Mouse (Mus musculus): ENCODE results near the gene Top2a. TPM values are rescaled to one million over a fixed set of nuclear protein-coding genes. Genes with fewer than 3 reads are reported as not detected.
"Not testable (repeated sequence)": the region's sequence is repeated elsewhere in the genome, so short reads cannot be mapped to it uniquely, and the experiment has no call there.

The Top2a gene
- polyA plus RNA-seq, 1 experiment from 2014 or later, result 476 TPM

GRCm38 (mm10) chr11:99010706-99011105 lies 13.3 kb downstream of the Top2a start:
- DNase-seq (ENCODE audit: low spot score) (no peak), ATAC-seq (replicated peaks; ENCODE audit: low FRiP score) (no peak)
- H3K27me3 ChIP-seq (ENCODE audit: control insufficient read depth, insufficient read depth, low read length), result no peaks in the 10 kb centered on the region
- H3K27ac ChIP-seq (ENCODE audit: low read depth, low read length), result no peak overlapping the region
- no peak overlapping the region for H3K4me2 ChIP-seq (ENCODE audit: low read depth, low read length, severe bottlenecking)
- H3K9me3 ChIP-seq (ENCODE audit: control insufficient read depth, low read length), result no peaks in the 10 kb centered on the region
- no peaks in the 10 kb centered on the region for H3K4me1 ChIP-seq (replicated peaks; ENCODE audit: control insufficient read depth, insufficient read depth, low read length)
- H3K9ac ChIP-seq (ENCODE audit: low read length), result no peak overlapping the region
- WGBS, result 94% methylated on average over 5 of the region's 5 CpGs
- peaks cover 40% of the 10 kb centered on the region for H3K36me3 ChIP-seq (ENCODE audit: control insufficient read depth, insufficient read depth, low read length)
- no peak overlapping the region for H3K4me3 ChIP-seq (ENCODE audit: low read depth, low read length)

DNA sequence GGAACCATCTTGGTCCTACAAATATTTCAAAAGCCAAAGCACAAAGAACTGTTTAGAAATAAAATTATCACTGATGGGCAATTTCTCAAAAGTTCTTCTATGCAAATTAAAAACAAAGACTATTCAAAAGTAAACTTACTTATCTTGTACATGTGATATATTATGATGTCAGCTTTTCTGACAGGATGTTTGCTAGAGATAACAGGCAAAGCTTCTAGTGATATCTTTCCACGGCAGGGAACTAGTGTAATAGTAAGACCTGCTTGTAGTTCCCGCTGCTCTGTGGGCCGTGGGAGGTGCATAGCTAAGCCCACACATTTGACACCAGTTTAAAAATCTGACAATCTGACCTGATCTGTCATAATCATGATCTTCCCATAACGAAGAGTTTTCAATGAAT lies 13.9 kb downstream of the Top2a start:
- DNase-seq (ENCODE audit: low spot score), result no peak
- Histone ChIP-seq H3K4me2 (ENCODE audit: low read depth, low read length, severe bottlenecking) (no peak overlapping the region), H3K27me3 (ENCODE audit: control insufficient read depth, insufficient read depth, low read length) (no peaks in the 10 kb centered on the region), H3K36me3 (ENCODE audit: control insufficient read depth, insufficient read depth, low read length) (peaks cover 40% of the 10 kb centered on the region), H3K9me3 (ENCODE audit: control insufficient read depth, low read length) (no peaks in the 10 kb centered on the region), H3K4me1 (replicated peaks; ENCODE audit: control insufficient read depth, insufficient read depth, low read length) (no peaks in the 10 kb centered on the region), H3K9ac (ENCODE audit: low read length) (no peak overlapping the region), H3K27ac (ENCODE audit: low read depth, low read length) (no peak overlapping the region), H3K4me3 (ENCODE audit: low read depth, low read length) (no peak overlapping the region)
- ATAC-seq (replicated peaks; ENCODE audit: low FRiP score), result no peak
- 94% methylated on average over 4 of the region's 4 CpGs for WGBS

DNA sequence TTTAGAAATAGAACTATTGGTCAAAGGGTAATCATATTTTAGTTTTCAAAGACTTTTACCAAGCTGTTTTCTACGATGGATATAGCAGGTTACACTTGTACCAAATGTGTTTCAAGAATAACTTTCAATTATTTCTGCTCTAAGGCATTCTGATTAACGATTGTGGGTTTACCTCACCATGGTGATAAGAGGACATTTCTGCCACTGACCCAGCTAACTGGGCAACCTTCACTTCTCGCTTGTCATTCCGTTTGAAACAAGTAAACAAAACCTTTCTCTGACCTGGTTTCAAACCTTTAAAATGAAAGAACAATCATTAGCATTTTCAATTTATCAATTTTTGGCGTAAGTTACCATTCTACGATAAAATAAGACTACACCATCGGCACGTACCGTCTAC lies 17.2 kb downstream of the Top2a start:
- H3K4me3 ChIP-seq (ENCODE audit: low read depth, low read length), result no peak overlapping the region
- WGBS, result 95% methylated on average over 9 of the region's 9 CpGs
- H3K9me3 ChIP-seq (ENCODE audit: control insufficient read depth, low read length), result no peaks in the 10 kb centered on the region
- H3K36me3 ChIP-seq (ENCODE audit: control insufficient read depth, insufficient read depth, low read length), result peaks cover 44% of the 10 kb centered on the region
- H3K4me1 ChIP-seq (replicated peaks; ENCODE audit: control insufficient read depth, insufficient read depth, low read length), result no peaks in the 10 kb centered on the region
- no peaks in the 10 kb centered on the region for H3K27me3 ChIP-seq (ENCODE audit: control insufficient read depth, insufficient read depth, low read length)
- H3K9ac ChIP-seq (ENCODE audit: low read length), result no peak overlapping the region
- DNase-seq (ENCODE audit: low spot score) (no peak), ATAC-seq (replicated peaks; ENCODE audit: low FRiP score) (no peak)
- no peak overlapping the region for H3K27ac ChIP-seq (ENCODE audit: low read depth, low read length)
- no peak overlapping the region for H3K4me2 ChIP-seq (ENCODE audit: low read depth, low read length, severe bottlenecking)

GRCm38 (mm10) chr11:98999243-98999642 lies 24.7 kb downstream of the Top2a start:
- Histone ChIP-seq H3K4me1 (replicated peaks; ENCODE audit: control insufficient read depth, insufficient read depth, low read length) (no peaks in the 10 kb centered on the region), H3K27ac (ENCODE audit: low read depth, low read length) (no peak overlapping the region), H3K9me3 (ENCODE audit: control insufficient read depth, low read length) (no peaks in the 10 kb centered on the region), H3K4me2 (ENCODE audit: low read depth, low read length, severe bottlenecking) (no peak overlapping the region), H3K9ac (ENCODE audit: low read length) (no peak overlapping the region), H3K4me3 (ENCODE audit: low read depth, low read length) (no peak overlapping the region), H3K36me3 (ENCODE audit: control insufficient read depth, insufficient read depth, low read length) (peaks cover 60% of the 10 kb centered on the region), H3K27me3 (ENCODE audit: control insufficient read depth, insufficient read depth, low read length) (no peaks in the 10 kb centered on the region)
- WGBS, result 94% methylated on average over 11 of the region's 11 CpGs
- DNase-seq (ENCODE audit: low spot score), result no peak
- ATAC-seq (replicated peaks; ENCODE audit: low FRiP score), result no peak

- Histone ChIP-seq H3K4me1 (replicated peaks; ENCODE audit: control insufficient read depth, insufficient read depth, low read length) (no peaks in the 10 kb centered on the region), H3K4me2 (ENCODE audit: low read depth, low read length, severe bottlenecking) (no peak overlapping the region), H3K9me3 (ENCODE audit: control insufficient read depth, low read length) (no peaks in the 10 kb centered on the region), H3K27ac (ENCODE audit: low read depth, low read length) (no peak overlapping the region), H3K36me3 (ENCODE audit: control insufficient read depth, insufficient read depth, low read length) (peaks cover 60% of the 10 kb centered on the region), H3K9ac (ENCODE audit: low read length) (no peak overlapping the region), H3K27me3 (ENCODE audit: control insufficient read depth, insufficient read depth, low read length) (no peaks in the 10 kb centered on the region), H3K4me3 (ENCODE audit: low read depth, low read length) (no peak overlapping the region)
- DNase-seq (ENCODE audit: low spot score) (no peak), ATAC-seq (replicated peaks; ENCODE audit: low FRiP score) (no peak)
These were observed 25.2 kb downstream of the Top2a start for GRCm38 (mm10) chr11:98998776-98999175.

DNA sequence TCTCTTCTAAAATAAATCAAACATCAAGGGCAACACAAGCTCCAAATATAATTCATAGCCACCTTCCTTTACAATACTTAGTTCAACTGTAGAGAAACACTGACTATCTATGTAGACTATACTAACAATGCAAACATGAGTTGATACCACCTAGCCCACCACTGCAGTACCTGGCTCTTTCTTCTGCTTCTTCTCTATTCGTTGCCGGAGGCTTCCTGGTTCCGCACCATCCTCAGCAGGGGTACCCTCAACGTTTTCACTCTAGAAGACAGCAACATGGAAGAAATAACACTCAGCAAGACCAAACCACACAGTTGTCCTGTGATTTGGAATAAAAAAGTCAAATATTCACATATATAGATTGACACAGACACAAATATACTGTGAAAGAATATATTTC lies 26.3 kb downstream of the Top2a start:
- H3K36me3 ChIP-seq (ENCODE audit: control insufficient read depth, insufficient read depth, low read length), result peaks cover 65% of the 10 kb centered on the region
- H3K27me3 ChIP-seq (ENCODE audit: control insufficient read depth, insufficient read depth, low read length), result no peaks in the 10 kb centered on the region
- DNase-seq (ENCODE audit: low spot score), result no peak
- no peaks in the 10 kb centered on the region for H3K9me3 ChIP-seq (ENCODE audit: control insufficient read depth, low read length)
- 96% methylated on average over 4 of the region's 4 CpGs for WGBS
- no peak overlapping the region for H3K4me2 ChIP-seq (ENCODE audit: low read depth, low read length, severe bottlenecking)
- H3K4me1 ChIP-seq (replicated peaks; ENCODE audit: control insufficient read depth, insufficient read depth, low read length), result no peaks in the 10 kb centered on the region
- no peak overlapping the region for H3K9ac ChIP-seq (ENCODE audit: low read length)
- no peak for ATAC-seq (replicated peaks; ENCODE audit: low FRiP score)
- no peak overlapping the region for H3K4me3 ChIP-seq (ENCODE audit: low read depth, low read length)
- no peak overlapping the region for H3K27ac ChIP-seq (ENCODE audit: low read depth, low read length)

GRCm38 (mm10) chr11:98995987-98996386 lies 28.0 kb downstream of the Top2a start:
- no peak overlapping the region for H3K27ac ChIP-seq (ENCODE audit: low read depth, low read length)
- H3K36me3 ChIP-seq (ENCODE audit: control insufficient read depth, insufficient read depth, low read length), result peaks cover 59% of the 10 kb centered on the region
- no peaks in the 10 kb centered on the region for H3K9me3 ChIP-seq (ENCODE audit: control insufficient read depth, low read length)
- no peak overlapping the region for H3K4me3 ChIP-seq (ENCODE audit: low read depth, low read length)
- no peak for DNase-seq (ENCODE audit: low spot score)
- no peak overlapping the region for H3K4me2 ChIP-seq (ENCODE audit: low read depth, low read length, severe bottlenecking)
- 96% methylated on average over 7 of the region's 7 CpGs for WGBS
- no peak for ATAC-seq (replicated peaks; ENCODE audit: low FRiP score)
- no peaks in the 10 kb centered on the region for H3K4me1 ChIP-seq (replicated peaks; ENCODE audit: control insufficient read depth, insufficient read depth, low read length)
- H3K9ac ChIP-seq (ENCODE audit: low read length), result no peak overlapping the region
- no peaks in the 10 kb centered on the region for H3K27me3 ChIP-seq (ENCODE audit: control insufficient read depth, insufficient read depth, low read length)

GRCm38 (mm10) chr11:98990866-98991265 lies 33.1 kb downstream of the Top2a start:
- no peaks in the 10 kb centered on the region for H3K9me3 ChIP-seq (ENCODE audit: control insufficient read depth, low read length)
- DNase-seq (ENCODE audit: low spot score) (no peak), ATAC-seq (replicated peaks; ENCODE audit: low FRiP score) (no peak)
- peaks cover 32% of the 10 kb centered on the region for H3K36me3 ChIP-seq (ENCODE audit: control insufficient read depth, insufficient read depth, low read length)
- no peak overlapping the region for H3K9ac ChIP-seq (ENCODE audit: low read length)
- H3K4me2 ChIP-seq (ENCODE audit: low read depth, low read length, severe bottlenecking), result no peak overlapping the region
- no peaks in the 10 kb centered on the region for H3K4me1 ChIP-seq (replicated peaks; ENCODE audit: control insufficient read depth, insufficient read depth, low read length)
- H3K27ac ChIP-seq (ENCODE audit: low read depth, low read length), result no peak overlapping the region
- H3K4me3 ChIP-seq (ENCODE audit: low read depth, low read length), result no peak overlapping the region
- 86% methylated on average over 6 of the region's 6 CpGs for WGBS
- no peaks in the 10 kb centered on the region for H3K27me3 ChIP-seq (ENCODE audit: control insufficient read depth, insufficient read depth, low read length)

- H3K4me3 ChIP-seq (ENCODE audit: low read depth, low read length); H3K9me3 ChIP-seq (ENCODE audit: control insufficient read depth, low read length); DNase-seq (ENCODE audit: low spot score); H3K9ac ChIP-seq (ENCODE audit: low read length); H3K4me1 ChIP-seq (replicated peaks; ENCODE audit: control insufficient read depth, insufficient read depth, low read length); H3K27me3 ChIP-seq (ENCODE audit: control insufficient read depth, insufficient read depth, low read length); ATAC-seq (replicated peaks; ENCODE audit: low FRiP score); H3K27ac ChIP-seq (ENCODE audit: low read depth, low read length); H3K4me2 ChIP-seq (ENCODE audit: low read depth, low read length, severe bottlenecking): not testable (repeated sequence)
- WGBS, result 95% methylated on average over 4 of the region's 6 CpGs
- H3K36me3 ChIP-seq (ENCODE audit: control insufficient read depth, insufficient read depth, low read length), result peaks cover 11% of the 10 kb centered on the region
These were observed 35.7 kb downstream of the Top2a start for GRCm38 (mm10) chr11:98988260-98988659.
